In genomic region chr14:117267823-117268601, GRCm38 (mm10) we compare ENCODE assay signal across 10 mouse cellular contexts.
DNase-seq lines count a peak whose midpoint lies in the region; ATAC-seq lines count a peak whose summit lies in the region.
"Had no signal": no experiment of that assay in that cellular context is flagged by ENCODE, and none has a peak within 500 bp of the region (broad histone marks: within the 10 kb centered on the region; RNA-seq: fewer than 3 reads in every experiment).

No protein-coding gene starts in this region.

- no peaks in the 10 kb centered on the region for H3K36me3 ChIP-seq in limb, embryonic 12.5 days
- H3K36me3 ChIP-seq in limb, embryonic 10.5 days = no peaks in the 10 kb centered on the region
- no peaks in the 10 kb centered on the region for H3K36me3 ChIP-seq in hindbrain, embryonic 14.5 days (replicated peaks; ENCODE audit: control insufficient read depth, insufficient read depth)
- H3K36me3 ChIP-seq: liver, embryonic 15.5 days had no signal

- 63% methylated on average over 3 of the region's 3 CpGs for WGBS in limb, embryonic 12.5 days
- WGBS in limb, embryonic 10.5 days = 70% methylated on average over 3 of the region's 3 CpGs
- 29% methylated on average over 3 of the region's 3 CpGs for WGBS in hindbrain, embryonic 14.5 days

- no peak overlapping the region for H3K4me3 ChIP-seq in limb, embryonic 12.5 days (replicated peaks)
- no peak overlapping the region for H3K4me3 ChIP-seq in limb, embryonic 10.5 days
- H3K4me3 ChIP-seq in hindbrain, embryonic 14.5 days (replicated peaks; ENCODE audit: low read length) = no peak overlapping the region
- H3K4me3 ChIP-seq: liver, embryonic 15.5 days had no signal

- H3K4me2 ChIP-seq in limb, embryonic 12.5 days = no peak overlapping the region
- no peak overlapping the region for H3K4me2 ChIP-seq in hindbrain, embryonic 14.5 days (replicated peaks)
- H3K4me2 ChIP-seq: liver, embryonic 15.5 days had no signal

- 0 out of 2 replicates have a peak, but pooled peaks have one; percentile 10 for ATAC-seq in limb, embryonic 12.5 days (ENCODE audit: insufficient number of reproducible peaks, insufficient read depth, low FRiP score, low TSS enrichment, low read depth)
- peak; percentile 55; the same call in 1 of the 2 replicates for ATAC-seq in hindbrain, embryonic 14.5 days (ENCODE audit: low FRiP score)

- H3K27ac ChIP-seq in limb, embryonic 12.5 days = no peak overlapping the region
- H3K27ac ChIP-seq in limb, embryonic 10.5 days = no peak overlapping the region
- H3K27ac ChIP-seq in hindbrain, embryonic 14.5 days = no peak overlapping the region
- H3K27ac ChIP-seq: liver, embryonic 15.5 days had no signal

- H3K4me1 ChIP-seq in limb, embryonic 12.5 days (replicated peaks) = no peaks in the 10 kb centered on the region
- no peaks in the 10 kb centered on the region for H3K4me1 ChIP-seq in limb, embryonic 10.5 days
- no peaks in the 10 kb centered on the region for H3K4me1 ChIP-seq in hindbrain, embryonic 14.5 days (replicated peaks; ENCODE audit: control insufficient read depth, insufficient read depth, low read length)
- H3K4me1 ChIP-seq: liver, embryonic 15.5 days had no signal

- no peaks in the 10 kb centered on the region for H3K9me3 ChIP-seq in limb, embryonic 12.5 days
- H3K9me3 ChIP-seq in limb, embryonic 10.5 days (replicated peaks) = no peaks in the 10 kb centered on the region
- H3K9me3 ChIP-seq in hindbrain, embryonic 14.5 days (ENCODE audit: control insufficient read depth, low read length) = no peaks in the 10 kb centered on the region
- H3K9me3 ChIP-seq: liver, embryonic 15.5 days had no signal

- no peaks in the 10 kb centered on the region for H3K27me3 ChIP-seq in limb, embryonic 12.5 days
- no peaks in the 10 kb centered on the region for H3K27me3 ChIP-seq in limb, embryonic 10.5 days (ENCODE audit: low read depth, poor library complexity, severe bottlenecking)
- H3K27me3 ChIP-seq in hindbrain, embryonic 14.5 days (ENCODE audit: control insufficient read depth, insufficient read depth, low read length) = no peaks in the 10 kb centered on the region
- H3K27me3 ChIP-seq: liver, embryonic 15.5 days had no signal

- peak; percentile 11 for DNase-seq in cerebellum, adult 9-11 months
- no peak for DNase-seq in cerebellum, adult 8-10 months
- DNase-seq in limb, embryonic 10.5 days (ENCODE audit: low spot score) = no peak
- peak; percentile 18 for DNase-seq in brain, adult 2 months (ENCODE audit: low read depth, low spot score)
- DNase-seq in hindbrain, embryonic 14.5 days (ENCODE audit: low spot score) = no peak
- no peak for DNase-seq in spleen, postnatal 36 days (ENCODE audit: low spot score in 2 of 2)
- DNase-seq in adrenal gland, adult 18-20 months (ENCODE audit: low spot score in 2 of 2) = no peak
- DNase-seq: B cell, adult 2 months had no signal

- no peak overlapping the region for H3K9ac ChIP-seq in limb, embryonic 12.5 days (replicated peaks)
- no peak overlapping the region for H3K9ac ChIP-seq in hindbrain, embryonic 14.5 days
- H3K9ac ChIP-seq: liver, embryonic 15.5 days had no signal

Comparison
In these comparisons a context has a peak if more than half of its experiments do, and no peak if none do; other contexts are left out.
1. DNase-seq: peak in cerebellum, adult 9-11 months (single experiment) and brain, adult 2 months (single experiment); none in cerebellum, adult 8-10 months (single experiment), limb, embryonic 10.5 days (single experiment), hindbrain, embryonic 14.5 days (single experiment), spleen, postnatal 36 days (0 of 2) and adrenal gland, adult 18-20 months (0 of 2).